Mouse (Mus musculus) mature B cell (primary cell): ENCODE measurements around the gene Sun3.

Experiments used
- in situ Hi-C: fragments of 300-500 bp; cut with MboI; formaldehyde crosslinking; loops from 2 replicates; pipeline ENCODE4 v1.14.3; 2019

Gene Sun3

GRCm38 (mm10) chr11:9048703-9049060 lies at the start of gene Sun3:
Gene Sun3, minus strand, starts transcription at chr11:9048991.
- in situ Hi-C loops, result no loop called here

GRCm38 (mm10) chr11:9076444-9076843 lies 27.7 kb upstream of the Sun3 start:
- in situ Hi-C loops, result no loop called here

GRCm38 (mm10) chr11:9060484-9060883 lies 11.7 kb upstream of the Sun3 start:
- in situ Hi-C loops, result no loop called here

- in situ Hi-C loops, result no loop called here
Measured at GRCm38 (mm10) chr11:9060029-9060428, 11.2 kb upstream of the Sun3 start.

- in situ Hi-C loops, result no loop called here
Measured at GRCm38 (mm10) chr11:9057711-9058110, 8.9 kb upstream of the Sun3 start.

- in situ Hi-C loops, result no loop called here
Measured at GRCm38 (mm10) chr11:9056937-9057336, 8.1 kb upstream of the Sun3 start.

GRCm38 (mm10) chr11:9051895-9052294 lies 3.1 kb upstream of the Sun3 start:
- in situ Hi-C loops, result no loop called here

GRCm38 (mm10) chr11:9050241-9050640 lies 1.4 kb upstream of the Sun3 start:
- in situ Hi-C loops, result no loop called here

GRCm38 (mm10) chr11:9048011-9048702 lies 634 bp downstream of the Sun3 start, which contains the start of gene Gm11992:
Gene Gm11992, plus strand, starts transcription at chr11:9048594.
- in situ Hi-C loops, result no loop called here

GRCm38 (mm10) chr11:9047044-9047443 lies 1.7 kb downstream of the Sun3 start:
- in situ Hi-C loops, result no loop called here

GRCm38 (mm10) chr11:9046546-9046945 lies 2.2 kb downstream of the Sun3 start:
- in situ Hi-C loops, result no loop called here

- in situ Hi-C loops, result no loop called here
Measured at GRCm38 (mm10) chr11:9031530-9031929, 17.3 kb downstream of the Sun3 start.

- in situ Hi-C loops, result no loop called here
Measured at GRCm38 (mm10) chr11:9025211-9025610, 23.6 kb downstream of the Sun3 start.

GRCm38 (mm10) chr11:9024782-9025181 lies 24.0 kb downstream of the Sun3 start:
- in situ Hi-C loops, result no loop called here

- in situ Hi-C loops, result no loop called here
Measured at GRCm38 (mm10) chr11:9020207-9020606, 28.6 kb downstream of the Sun3 start.

- in situ Hi-C loops, result no loop called here
Measured at GRCm38 (mm10) chr11:9018491-9019267, 30.1 kb downstream of the Sun3 start.

GRCm38 (mm10) chr11:9014740-9015139 lies 34.1 kb downstream of the Sun3 start:
- in situ Hi-C loops, result no loop called here

GRCm38 (mm10) chr11:9011348-9011747 lies 37.4 kb downstream of the Sun3 start:
- in situ Hi-C loops, result no loop called here

GRCm38 (mm10) chr11:9010853-9011339 lies 37.9 kb downstream of the Sun3 start, which contains the start of gene Hus1:
Gene Hus1, minus strand, starts transcription at chr11:9011191.
- in situ Hi-C loops, result no loop called here

- in situ Hi-C loops, result no loop called here
Measured at GRCm38 (mm10) chr11:9010416-9010815, 38.4 kb downstream of the Sun3 start.

GRCm38 (mm10) chr11:9008761-9009160 lies 40.0 kb downstream of the Sun3 start:
- in situ Hi-C loops, result no loop called here

GRCm38 (mm10) chr11:8988084-8988483 lies 60.7 kb downstream of the Sun3 start:
- in situ Hi-C loops, result no loop called here

GRCm38 (mm10) chr11:8986058-8986457 lies 62.7 kb downstream of the Sun3 start:
- in situ Hi-C loops, result no loop called here
